Mouse (Mus musculus): ENCODE results near the gene Ggps1. TPM values are rescaled to one million over a fixed set of nuclear protein-coding genes. Genes with fewer than 3 reads are reported as not detected.
"Not testable (repeated sequence)": the region's sequence is repeated elsewhere in the genome, so short reads cannot be mapped to it uniquely, and the experiment has no call there.

Ggps1 gene
- polyA plus RNA-seq, 1 experiment, result 8.6 TPM

DNA sequence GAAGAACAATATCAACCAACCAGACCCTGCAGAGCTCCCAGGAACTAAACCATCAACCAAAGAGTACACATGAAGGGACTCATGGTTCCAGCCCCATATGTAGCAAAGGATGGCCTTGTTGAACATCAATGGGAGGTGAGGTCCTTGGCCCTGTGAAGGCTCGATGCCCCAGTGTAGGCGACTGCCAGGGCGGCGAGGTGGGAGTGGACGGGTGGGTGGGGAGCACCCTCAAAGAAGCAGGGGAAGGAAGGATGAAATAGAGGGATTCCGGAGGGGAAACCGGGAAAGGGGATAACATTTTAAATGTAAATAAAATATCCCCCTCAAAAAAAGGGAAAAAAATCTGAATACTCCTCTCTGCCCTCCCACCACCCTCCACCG, 24.4 kb downstream of the Ggps1 start:
- no peaks in the 10 kb centered on the region for H3K36me3 ChIP-seq (ENCODE audit: control insufficient read depth, insufficient read depth)
- peak overlapping the region; percentile 53 for H3K4me3 ChIP-seq (ENCODE audit: insufficient read depth, poor library complexity, severe bottlenecking)
- peaks cover 46% of the 10 kb centered on the region for H3K79me3 ChIP-seq (ENCODE audit: low read depth)
- H3ac ChIP-seq (ENCODE audit: control insufficient read depth, insufficient read length, low read depth), result peak overlapping the region; percentile 89
- no peaks in the 10 kb centered on the region for H3K27me3 ChIP-seq (ENCODE audit: control insufficient read depth, insufficient read depth, insufficient read length)
- TF ChIP-seq CEBPB (IDR thresholded peaks at IDR 0.05; ENCODE audit: low read depth) (no peak), CTCF (IDR thresholded peaks at IDR 0.05; ENCODE audit: control insufficient read depth, insufficient read depth, insufficient read length) (no peak), MYOG (IDR thresholded peaks at IDR 0.05; ENCODE audit: control insufficient read depth, extremely low read depth, insufficient read length) (no peak)
- peaks cover 54% of the 10 kb centered on the region for H3K79me2 ChIP-seq (ENCODE audit: control insufficient read depth, insufficient read depth)

DNA sequence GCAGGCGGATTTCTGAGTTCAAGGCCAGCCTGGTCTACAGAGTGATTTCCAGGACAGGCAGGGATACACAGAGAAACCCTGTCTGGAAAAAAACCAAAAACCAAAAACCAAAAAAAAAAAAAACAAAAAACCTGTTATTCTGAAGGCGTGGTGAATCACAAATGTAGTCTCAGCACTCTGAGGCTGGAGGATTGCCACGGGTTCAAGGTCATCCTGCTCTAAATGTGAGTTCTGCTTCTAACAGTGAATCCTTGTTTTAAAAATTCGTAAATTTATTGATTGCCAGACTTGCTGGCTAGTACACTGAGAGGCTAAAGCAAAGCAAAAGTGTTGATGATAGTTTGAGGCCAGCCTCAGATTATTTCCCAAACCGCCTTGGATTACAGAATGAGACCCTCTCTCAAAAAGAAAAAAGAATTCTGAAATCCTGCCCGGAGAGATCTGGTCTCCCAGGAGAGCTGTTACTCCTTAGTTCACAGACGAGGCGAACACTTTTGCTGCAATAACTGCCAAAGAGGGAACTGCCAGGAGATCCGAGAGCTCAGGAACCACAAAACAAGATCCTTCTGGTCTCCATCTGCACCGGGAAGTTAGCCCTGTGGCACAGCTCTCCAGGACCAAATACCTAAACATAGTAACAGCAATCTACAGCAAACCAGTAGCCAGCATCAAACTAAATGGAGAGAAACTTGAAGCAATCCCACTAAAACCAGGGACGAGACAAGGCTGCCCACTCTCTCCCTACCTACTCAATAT, 27.2 kb downstream of the Ggps1 start:
- Histone ChIP-seq H3K79me2 (ENCODE audit: control insufficient read depth, insufficient read depth) (peaks cover 82% of the 10 kb centered on the region), H3K27me3 (ENCODE audit: control insufficient read depth, insufficient read depth, insufficient read length) (no peaks in the 10 kb centered on the region), H3K79me3 (ENCODE audit: low read depth) (peaks cover 71% of the 10 kb centered on the region), H3K4me3 (ENCODE audit: insufficient read depth, poor library complexity, severe bottlenecking) (no peak overlapping the region), H3ac (ENCODE audit: control insufficient read depth, insufficient read length, low read depth) (no peak overlapping the region), H3K36me3 (ENCODE audit: control insufficient read depth, insufficient read depth) (peaks cover 9% of the 10 kb centered on the region)
- TF ChIP-seq USF1 (IDR thresholded peaks at IDR 0.05; ENCODE audit: low read depth) (no peak), CEBPB (IDR thresholded peaks at IDR 0.05; ENCODE audit: low read depth) (no peak)

DNA sequence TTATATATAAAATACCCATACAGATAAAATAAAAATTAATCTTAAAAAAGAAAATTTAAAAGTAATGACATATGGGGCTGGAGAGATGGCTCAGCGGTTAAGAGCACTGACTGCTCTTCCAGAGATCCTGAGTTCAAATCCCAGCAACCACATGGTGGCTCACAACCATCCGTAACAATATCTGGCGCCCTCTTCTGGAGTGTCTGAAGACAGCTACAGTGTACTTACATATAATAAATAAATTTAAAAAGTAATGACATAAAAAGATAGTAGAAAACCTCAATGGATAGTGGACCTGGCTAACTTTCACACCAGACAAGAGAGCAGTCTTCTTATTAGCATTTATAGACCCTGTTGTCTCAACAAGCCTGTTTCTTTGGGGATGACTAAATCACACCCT, 27.9 kb downstream of the Ggps1 start:
- peaks cover 89% of the 10 kb centered on the region for H3K79me2 ChIP-seq (ENCODE audit: control insufficient read depth, insufficient read depth)
- H3K27me3 ChIP-seq (ENCODE audit: control insufficient read depth, insufficient read depth, insufficient read length); H3K36me3 ChIP-seq (ENCODE audit: control insufficient read depth, insufficient read depth); H3ac ChIP-seq (ENCODE audit: control insufficient read depth, insufficient read length, low read depth); H3K4me3 ChIP-seq (ENCODE audit: insufficient read depth, poor library complexity, severe bottlenecking): not testable (repeated sequence)
- H3K79me3 ChIP-seq (ENCODE audit: low read depth), result peaks cover 78% of the 10 kb centered on the region

DNA sequence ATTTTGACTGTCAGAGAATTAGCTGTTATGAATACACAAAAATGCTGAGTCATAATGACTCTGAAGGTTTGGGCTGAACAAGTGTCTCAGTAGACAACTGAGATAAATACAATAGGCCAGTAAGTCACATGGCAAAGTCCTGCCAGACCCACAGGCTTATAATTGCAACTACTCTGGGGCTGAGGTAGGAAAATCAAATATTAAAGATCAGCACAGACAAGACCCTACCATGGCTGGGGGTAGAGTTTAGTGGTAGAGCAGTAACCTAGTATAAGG, 29.3 kb downstream of the Ggps1 start:
- peaks cover 99% of the 10 kb centered on the region for H3K79me2 ChIP-seq (ENCODE audit: control insufficient read depth, insufficient read depth)
- peaks cover 80% of the 10 kb centered on the region for H3K79me3 ChIP-seq (ENCODE audit: low read depth)
- no peak overlapping the region for H3ac ChIP-seq (ENCODE audit: control insufficient read depth, insufficient read length, low read depth)
- TF ChIP-seq USF1 (IDR thresholded peaks at IDR 0.05; ENCODE audit: low read depth) (peak; percentile 85), CTCF (IDR thresholded peaks at IDR 0.05; ENCODE audit: control insufficient read depth, insufficient read depth, insufficient read length) (no peak)
- no peaks in the 10 kb centered on the region for H3K27me3 ChIP-seq (ENCODE audit: control insufficient read depth, insufficient read depth, insufficient read length)
- no peak overlapping the region for H3K4me3 ChIP-seq (ENCODE audit: insufficient read depth, poor library complexity, severe bottlenecking)
- peaks cover 15% of the 10 kb centered on the region for H3K36me3 ChIP-seq (ENCODE audit: control insufficient read depth, insufficient read depth)

DNA sequence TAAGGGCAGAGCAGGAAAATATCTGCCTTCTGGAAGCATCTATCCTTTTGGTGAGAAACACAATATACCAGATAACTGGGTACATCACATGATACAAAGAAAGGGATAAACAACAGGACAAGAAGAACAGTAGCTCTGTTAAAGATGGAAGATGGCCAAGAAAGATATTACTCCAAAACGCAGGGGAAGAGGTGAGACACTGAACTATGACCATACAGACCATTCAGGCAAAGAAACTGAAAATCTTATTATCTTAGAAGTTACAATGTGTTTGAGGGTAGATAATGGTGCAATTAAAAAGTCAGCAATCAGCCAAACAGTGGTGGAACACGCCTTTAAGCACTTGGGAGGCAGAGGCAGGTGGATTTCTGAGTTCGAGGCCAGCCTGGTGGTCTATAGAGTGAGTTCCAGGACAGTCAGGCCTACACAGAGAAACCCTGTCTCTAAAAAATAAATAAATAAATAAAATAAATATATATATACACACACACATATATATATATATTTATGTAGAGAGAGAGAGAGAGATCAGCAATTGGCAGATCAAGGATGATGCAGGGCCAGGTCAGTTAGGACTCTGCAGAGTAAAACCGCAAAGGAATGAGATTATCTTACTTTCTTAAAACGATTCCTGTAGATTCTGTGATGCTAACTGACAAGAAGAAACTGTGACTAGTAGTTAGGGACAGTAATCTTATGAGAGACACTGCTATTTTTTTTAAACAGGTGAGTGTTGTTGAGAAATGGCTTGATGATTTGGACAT, 29.8 kb downstream of the Ggps1 start:
- Histone ChIP-seq H3K36me3 (ENCODE audit: control insufficient read depth, insufficient read depth) (peaks cover 19% of the 10 kb centered on the region), H3K4me3 (ENCODE audit: insufficient read depth, poor library complexity, severe bottlenecking) (no peak overlapping the region), H3ac (ENCODE audit: control insufficient read depth, insufficient read length, low read depth) (no peak overlapping the region), H3K79me2 (ENCODE audit: control insufficient read depth, insufficient read depth) (peaks cover 94% of the 10 kb centered on the region), H3K79me3 (ENCODE audit: low read depth) (peaks cover 74% of the 10 kb centered on the region), H3K27me3 (ENCODE audit: control insufficient read depth, insufficient read depth, insufficient read length) (no peaks in the 10 kb centered on the region)
- TF ChIP-seq CTCF (IDR thresholded peaks at IDR 0.05; ENCODE audit: control insufficient read depth, insufficient read depth, insufficient read length), result no peak
- no peak for TF ChIP-seq MYOD1 (IDR thresholded peaks at IDR 0.05; ENCODE audit: control insufficient read depth, insufficient read length, low read depth)
- no peak for TF ChIP-seq CEBPB (IDR thresholded peaks at IDR 0.05; ENCODE audit: low read depth)
- TF ChIP-seq MYOG (IDR thresholded peaks at IDR 0.05; ENCODE audit: control insufficient read depth, extremely low read depth, insufficient read length), result no peak
- TF ChIP-seq FOSL1 (IDR thresholded peaks at IDR 0.05; ENCODE audit: insufficient read depth, low read length, poor library complexity, severe bottlenecking), result no peak
- TF ChIP-seq MAX (IDR thresholded peaks at IDR 0.05), result no peak
- no peak for TF ChIP-seq USF1 (IDR thresholded peaks at IDR 0.05; ENCODE audit: low read depth)

DNA sequence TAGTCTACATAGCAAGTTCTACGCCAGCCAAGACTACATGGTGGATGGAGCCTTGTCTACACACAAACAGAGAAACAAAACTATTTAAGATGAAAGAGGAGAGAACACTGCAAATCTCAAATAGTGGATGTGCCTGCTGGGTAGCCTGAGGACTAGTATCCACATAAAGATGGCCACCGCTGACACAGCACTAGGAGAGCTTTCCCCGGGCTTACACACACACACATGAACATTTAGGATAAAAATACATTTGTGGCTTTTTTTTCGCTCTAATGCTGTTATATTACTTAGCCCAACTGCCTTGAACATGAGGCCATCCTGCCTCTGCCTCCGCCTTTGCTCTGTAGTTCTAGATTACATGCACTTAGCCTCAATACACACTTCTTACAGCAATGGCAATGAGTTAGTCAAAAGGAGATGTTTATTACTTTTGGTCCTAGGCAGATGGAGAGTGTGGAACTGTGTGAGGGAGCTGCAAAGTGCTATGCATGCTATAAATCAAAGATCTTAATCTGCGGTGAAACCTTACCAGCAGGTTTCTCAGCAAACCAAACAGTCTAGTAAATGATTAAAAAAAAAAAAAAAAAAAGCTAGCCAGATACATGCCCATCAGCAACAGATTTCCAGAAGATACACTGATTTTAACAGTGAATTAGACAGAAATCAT, 37.0 kb downstream of the Ggps1 start:
- H3K27me3 ChIP-seq (ENCODE audit: control insufficient read depth, insufficient read depth, insufficient read length), result no peaks in the 10 kb centered on the region
- no peak overlapping the region for H3ac ChIP-seq (ENCODE audit: control insufficient read depth, insufficient read length, low read depth)
- H3K79me3 ChIP-seq (ENCODE audit: low read depth), result peaks cover 16% of the 10 kb centered on the region
- TF ChIP-seq MYOD1 (IDR thresholded peaks at IDR 0.05; ENCODE audit: control insufficient read depth, insufficient read length, low read depth), result no peak
- TF ChIP-seq FOSL1 (IDR thresholded peaks at IDR 0.05; ENCODE audit: insufficient read depth, low read length, poor library complexity, severe bottlenecking), result no peak
- TF ChIP-seq MAX (IDR thresholded peaks at IDR 0.05), result no peak
- TF ChIP-seq CEBPB (IDR thresholded peaks at IDR 0.05; ENCODE audit: low read depth), result no peak
- no peak for TF ChIP-seq CTCF (IDR thresholded peaks at IDR 0.05; ENCODE audit: control insufficient read depth, insufficient read depth, insufficient read length)
- no peak for TF ChIP-seq MYOG (IDR thresholded peaks at IDR 0.05; ENCODE audit: control insufficient read depth, extremely low read depth, insufficient read length)
- no peak overlapping the region for H3K4me3 ChIP-seq (ENCODE audit: insufficient read depth, poor library complexity, severe bottlenecking)
- peaks cover 22% of the 10 kb centered on the region for H3K79me2 ChIP-seq (ENCODE audit: control insufficient read depth, insufficient read depth)
- peaks cover 42% of the 10 kb centered on the region for H3K36me3 ChIP-seq (ENCODE audit: control insufficient read depth, insufficient read depth)
